ENCODE assay signal across 16 mouse cellular contexts in genomic region chr5:21206014-21206413, GRCm38 (mm10).
"Had no signal": no experiment of that assay in that cellular context is flagged by ENCODE, and none has a peak within 500 bp of the region (broad histone marks: within the 10 kb centered on the region; RNA-seq: fewer than 3 reads in every experiment).

No protein-coding gene starts in this region.

- DNase-seq: lung, adult 18-20 months; lung, embryonic 14.5 days; lung, postnatal 10 days; lung, postnatal 4 days; midbrain, embryonic 14.5 days; right cerebral cortex, postnatal 14 days; spleen, adult 18-20 months; thymus, adult 18-20 months; thymus, postnatal 14 days; thymus, postnatal 36 days had no signal

- ATAC-seq: midbrain, embryonic 16.5 days had no signal

- H3K9me3 ChIP-seq: midbrain, embryonic 10.5 days; midbrain, embryonic 12.5 days; neural tube, embryonic 13.5 days; neural tube, embryonic 15.5 days had no signal

- H3K27ac ChIP-seq: midbrain, embryonic 10.5 days; midbrain, embryonic 12.5 days; neural tube, embryonic 13.5 days; neural tube, embryonic 15.5 days had no signal

- H3K4me1 ChIP-seq: midbrain, embryonic 10.5 days; midbrain, embryonic 12.5 days; neural tube, embryonic 13.5 days; neural tube, embryonic 15.5 days had no signal

- H3K4me3 ChIP-seq: midbrain, embryonic 10.5 days; midbrain, embryonic 12.5 days; myocyte; neural tube, embryonic 13.5 days; neural tube, embryonic 15.5 days had no signal

- H3K36me3 ChIP-seq: midbrain, embryonic 10.5 days; midbrain, embryonic 12.5 days; neural tube, embryonic 13.5 days; neural tube, embryonic 15.5 days had no signal

- H3K27me3 ChIP-seq: midbrain, embryonic 12.5 days; neural tube, embryonic 13.5 days; neural tube, embryonic 15.5 days had no signal

- H3K4me2 ChIP-seq: lung, embryonic 14.5 days; midbrain, embryonic 12.5 days; neural tube, embryonic 13.5 days; neural tube, embryonic 15.5 days had no signal

- H3K9ac ChIP-seq: lung, embryonic 14.5 days; midbrain, embryonic 12.5 days; neural tube, embryonic 13.5 days; neural tube, embryonic 15.5 days had no signal
